Comparison of ENCODE assay signal across 8 mouse cellular contexts in genomic region chr4:130389496-130389895, GRCm38 (mm10). TPM values are rescaled to one million over a fixed set of nuclear protein-coding genes. Genes with fewer than 3 reads are reported as not detected.
DNase-seq lines count a peak whose midpoint lies in the region; ATAC-seq and TF ChIP-seq lines count a peak whose summit lies in the region.
"Had no signal": no experiment of that assay in that cellular context is flagged by ENCODE, and none has a peak within 500 bp of the region (broad histone marks: within the 10 kb centered on the region; RNA-seq: fewer than 3 reads in every experiment).

No protein-coding gene starts in this region.

- no peak overlapping the region for H3K4me3 ChIP-seq in stomach, postnatal 0 days (ENCODE audit: low read depth, low read length)
- H3K4me3 ChIP-seq in forebrain, embryonic 14.5 days (ENCODE audit: low read depth, low read length) = no peak overlapping the region
- H3K4me3 ChIP-seq: left cerebral cortex, adult 2 months had no signal

- H3K36me3 ChIP-seq in stomach, postnatal 0 days (ENCODE audit: control insufficient read depth, insufficient read depth, low read length) = peaks cover 7% of the 10 kb centered on the region; the same call in 1 of the 2 replicates
- peaks cover 60% of the 10 kb centered on the region for H3K36me3 ChIP-seq in forebrain, embryonic 14.5 days (ENCODE audit: control insufficient read depth, insufficient read depth, low read length)

- H3K9ac ChIP-seq in stomach, postnatal 0 days (ENCODE audit: low read length) = no peak overlapping the region
- no peak overlapping the region for H3K9ac ChIP-seq in forebrain, embryonic 14.5 days (ENCODE audit: low read length)

- DNase-seq in ovary, postnatal 36 days (ENCODE audit: low spot score) = peak; percentile 45
- no peak for DNase-seq in ovary, postnatal 14 days (ENCODE audit: low spot score)
- DNase-seq in gastrocnemius, adult 18-20 months (ENCODE audit: low spot score) = peak; percentile 88
- peak; percentile 44 to 63 for DNase-seq in kidney, postnatal 4 days
- DNase-seq in right cerebral cortex, adult 18-20 months = peak; percentile 20
- no peak for DNase-seq in stomach, postnatal 0 days (ENCODE audit: low spot score)
- DNase-seq in forebrain, embryonic 14.5 days (ENCODE audit: low spot score) = no peak

- TF ChIP-seq CTCF in stomach, postnatal 0 days (IDR thresholded peaks at IDR 0.05; ENCODE audit: low read depth) = no peak

- 72% methylated on average over 6 of the region's 6 CpGs for whole genome bisulfite sequencing in stomach, postnatal 0 days
- 87% methylated on average over 6 of the region's 6 CpGs for WGBS in forebrain, embryonic 14.5 days

- no peak overlapping the region for H3K4me2 ChIP-seq in stomach, postnatal 0 days (replicated peaks; ENCODE audit: low read depth)
- no peak overlapping the region for H3K4me2 ChIP-seq in forebrain, embryonic 14.5 days (ENCODE audit: low read length)

- no peak for TF ChIP-seq EP300 in stomach, postnatal 0 days (optimal IDR thresholded peaks at IDR 0.05)

- no peak for ATAC-seq in stomach, postnatal 0 days (ENCODE audit: low FRiP score, low TSS enrichment)
- no peak for ATAC-seq in forebrain, embryonic 14.5 days

- no peaks in the 10 kb centered on the region for H3K4me1 ChIP-seq in stomach, postnatal 0 days (replicated peaks; ENCODE audit: control insufficient read depth, insufficient read depth)
- no peaks in the 10 kb centered on the region for H3K4me1 ChIP-seq in forebrain, embryonic 14.5 days (ENCODE audit: control insufficient read depth, insufficient read depth, low read length)

- H3K9me3 ChIP-seq in stomach, postnatal 0 days (ENCODE audit: control insufficient read depth, low read length) = no peaks in the 10 kb centered on the region
- no peaks in the 10 kb centered on the region for H3K9me3 ChIP-seq in forebrain, embryonic 14.5 days (replicated peaks; ENCODE audit: control insufficient read depth, low read length)

- H3K27me3 ChIP-seq in stomach, postnatal 0 days (ENCODE audit: control insufficient read depth, insufficient read depth, low read length) = no peaks in the 10 kb centered on the region
- H3K27me3 ChIP-seq in forebrain, embryonic 14.5 days (replicated peaks; ENCODE audit: control insufficient read depth, insufficient read depth, low read length) = no peaks in the 10 kb centered on the region

- no peak overlapping the region for H3K27ac ChIP-seq in stomach, postnatal 0 days (replicated peaks)
- H3K27ac ChIP-seq in forebrain, embryonic 14.5 days (ENCODE audit: low read depth, low read length) = no peak overlapping the region
- H3K27ac ChIP-seq: left cerebral cortex, adult 2 months had no signal

RNA-seq across cellular contexts. Expression of gene Snrnp40, which starts 29.6 kb away (rescaled TPM):
- 10 to 100 TPM; 11.6 to 11.7 TPM for total RNA-seq in gastrocnemius, adult 18-20 months (2021)
- 61.6 and 62.9 TPM in 2 replicates for polyA plus RNA-seq in stomach, postnatal 0 days (2015; fragmentation: Nextera tagmentation; extraction: Ambion mirVana)
- polyA plus RNA-seq in forebrain, embryonic 14.5 days (2014; fragmentation: Nextera tagmentation; extraction: Ambion mirVana) = 143 and 160 TPM in 2 replicates

RNA-seq across cellular contexts. Expression of gene Zcchc17, which starts 29.8 kb away (rescaled TPM):
- 10 to 100 TPM; 42.5 to 44.8 TPM for total RNA-seq in gastrocnemius, adult 18-20 months (2021)
- 44.8 and 50.4 TPM in 2 replicates for polyA plus RNA-seq in stomach, postnatal 0 days (2015; fragmentation: Nextera tagmentation; extraction: Ambion mirVana)
- polyA plus RNA-seq in forebrain, embryonic 14.5 days (2014; fragmentation: Nextera tagmentation; extraction: Ambion mirVana) = 91.3 and 91.7 TPM in 2 replicates

Comparison
In these comparisons a context has a peak if more than half of its experiments do, and no peak if none do; other contexts are left out.
1. DNase-seq: peak in ovary, postnatal 36 days (single experiment), gastrocnemius, adult 18-20 months (single experiment), kidney, postnatal 4 days (2 of 2) and right cerebral cortex, adult 18-20 months (single experiment); none in ovary, postnatal 14 days (single experiment), stomach, postnatal 0 days (single experiment) and forebrain, embryonic 14.5 days (single experiment).